Mouse (Mus musculus) heart, postnatal 14 days (tissue): ENCODE results near the gene Baz1b. TPM values are rescaled to one million over a fixed set of nuclear protein-coding genes. Genes with fewer than 3 reads are reported as not detected.

ENCODE experiments used
- DNase-seq, 2 experiments: peaks; one replicate each; pipeline ENCODE4 v3.0.0; 2021 to 2022
- intact Hi-C: fragments of 180-260 bp; cut with DNase I; formaldehyde crosslinking; loops from one replicate; pipeline ENCODE4 v1.15.1; 2025
- long read RNA-seq, 2 experiments: library from polyadenylated mRNA; stranded (forward); transcript quantifications; one replicate each; pipeline ENCODE4 v2.0.0; 2021
- total RNA-seq, 2 experiments: library from RNA; stranded (reverse); gene quantifications; 2 replicates each; pipeline ENCODE4 v1.2.3; 2021

Baz1b gene
- total RNA-seq, result 10 to 100 TPM; 43.1 to 44.9 TPM
- long read RNA-seq, experiment 1, full-length matches to known transcripts, result 2 of 17 reads
- long read RNA-seq, experiment 1, partial matches to known transcripts, result 15 of 17 reads
- long read RNA-seq, experiment 1, other reads (novel, unspliced or antisense), result 0 of 17 reads
- long read RNA-seq, experiment 2, full-length matches to known transcripts, result 1 of 13 reads
- long read RNA-seq, experiment 2, partial matches to known transcripts, result 4 of 13 reads
- long read RNA-seq, experiment 2, other reads (novel, unspliced or antisense), result 8 of 13 reads

GRCm38 (mm10) chr5:135186621-135187348 lies at the start of gene Baz1b:
Gene Baz1b (plus strand): TSS chr5:135187264.
- intact Hi-C loops, result loop anchor here (5.0 kb wide), 1 partner anchor 39 kb away; the partner anchor contains the start of gene Tbl2
- DNase-seq, result peak; percentile 97 to 98

- no peak for DNase-seq
- intact Hi-C loops, result no loop called here
Measured at GRCm38 (mm10) chr5:135139881-135140280, 47.2 kb upstream of the Baz1b start.

- no peak for DNase-seq
- intact Hi-C loops, result no loop called here
Measured at GRCm38 (mm10) chr5:135144469-135144868, 42.6 kb upstream of the Baz1b start.

GRCm38 (mm10) chr5:135145532-135145931 lies 41.5 kb upstream of the Baz1b start:
- no peak for DNase-seq
- intact Hi-C loops, result loop anchor here (5.0 kb wide), 1 partner anchor 42 kb away; the partner anchor contains the start of gene Baz1b

GRCm38 (mm10) chr5:135145955-135146354 lies 41.1 kb upstream of the Baz1b start:
- no peak for DNase-seq
- intact Hi-C loops, result loop anchor here (5.0 kb wide), 1 partner anchor 41 kb away; the partner anchor contains the start of gene Baz1b

- DNase-seq, result no peak
- intact Hi-C loops, result loop anchor here (5.0 kb wide), 1 partner anchor 39 kb away; the partner anchor contains the start of gene Baz1b
Measured at GRCm38 (mm10) chr5:135148715-135149052, 38.4 kb upstream of the Baz1b start.

DNA sequence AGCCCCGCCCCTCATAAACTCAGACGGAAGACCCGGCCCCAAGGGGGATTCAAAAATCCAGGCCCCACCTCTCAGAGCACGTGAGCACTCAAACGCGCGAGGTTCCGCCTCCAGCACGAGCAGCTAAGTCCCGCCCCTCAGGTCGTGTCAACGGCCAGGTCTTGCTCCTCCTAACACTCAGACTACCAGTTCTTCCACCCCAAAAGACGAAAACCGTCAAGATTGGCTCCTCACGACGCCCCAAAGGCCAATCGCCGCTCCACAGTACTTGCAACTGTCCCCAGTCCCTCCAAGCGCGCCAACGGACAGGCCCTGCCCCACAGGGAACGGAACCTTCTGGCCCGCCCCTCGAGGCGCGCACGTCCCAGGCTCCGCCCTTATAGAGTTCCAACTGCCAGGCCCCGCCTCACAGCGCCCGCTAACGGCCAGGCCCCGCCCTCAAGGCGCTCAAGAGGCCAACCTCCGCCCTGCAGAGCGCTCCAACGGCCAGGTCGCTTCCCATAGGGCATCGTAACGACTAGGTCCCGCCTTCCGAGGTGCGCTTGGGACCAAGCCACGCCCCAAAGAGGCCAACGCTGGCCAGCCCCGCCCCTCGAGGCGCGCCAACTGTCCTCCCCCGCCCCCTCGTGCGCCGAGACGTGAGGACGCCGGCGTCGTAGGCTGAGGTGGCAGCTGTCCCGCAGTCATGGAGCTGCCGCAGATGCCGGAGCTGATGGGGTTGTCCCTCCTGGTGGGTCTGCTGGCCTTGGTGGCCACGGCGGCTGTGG lies 37.8 kb upstream of the Baz1b start, which contains the start of gene Tbl2:
Gene Tbl2, plus strand, starts transcription at position 605 of the 767 bp plus-strand sequence.
- intact Hi-C loops, result loop anchor here (5.0 kb wide), 1 partner anchor 38 kb away; the partner anchor contains the start of gene Baz1b
- DNase-seq, result peak; percentile 99

GRCm38 (mm10) chr5:135149820-135150178 lies 37.3 kb upstream of the Baz1b start:
- DNase-seq, result no peak
- intact Hi-C loops, result loop anchor here (5.0 kb wide), 1 partner anchor 38 kb away; the partner anchor contains the start of gene Baz1b

DNA sequence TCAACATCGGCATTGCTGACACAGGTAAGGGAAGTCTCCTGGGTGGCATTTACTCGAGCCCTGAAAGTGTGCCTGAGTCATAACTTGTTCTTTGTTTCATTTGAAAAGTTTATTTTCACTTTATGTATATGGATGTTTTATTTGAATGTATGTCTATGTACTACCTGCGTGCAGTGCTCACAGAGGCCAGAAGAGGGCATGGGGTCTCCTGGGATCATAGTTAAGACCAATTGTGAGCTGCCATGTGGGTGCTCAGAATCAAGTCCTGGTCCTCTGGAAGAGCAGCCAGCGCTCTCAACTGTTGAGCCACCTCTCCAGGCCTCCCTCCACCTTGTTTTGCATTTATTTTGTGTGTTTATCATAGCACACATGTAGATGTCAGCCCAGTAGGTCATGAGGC lies 30.6 kb upstream of the Baz1b start:
- DNase-seq, result no peak
- intact Hi-C loops, result no loop called here

- DNase-seq, result peak in 1 of 2 experiments; percentile 29
- intact Hi-C loops, result no loop called here
Measured at GRCm38 (mm10) chr5:135161221-135161620, 25.8 kb upstream of the Baz1b start.

GRCm38 (mm10) chr5:135161650-135162049 lies 25.4 kb upstream of the Baz1b start:
- DNase-seq, result no peak
- intact Hi-C loops, result no loop called here

DNA sequence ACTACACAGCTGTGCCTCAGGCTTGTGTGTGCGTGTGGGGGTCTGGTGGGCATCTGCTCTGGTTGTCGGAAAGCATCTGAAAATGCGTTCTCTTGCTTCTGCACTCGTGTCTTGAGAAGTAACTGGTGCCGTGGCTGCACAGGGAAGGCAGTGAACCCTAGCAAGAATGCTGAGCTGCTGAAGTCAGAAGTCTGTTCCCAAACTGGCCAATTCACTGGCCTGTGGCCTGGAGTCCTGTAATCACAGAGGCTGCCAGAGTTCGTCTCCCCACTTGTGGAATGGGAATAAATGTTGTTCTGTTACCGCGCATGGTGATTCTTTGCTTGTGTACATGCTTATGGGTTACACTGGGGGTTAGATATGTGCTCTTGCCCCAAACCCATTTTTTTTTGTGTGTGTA lies 24.7 kb upstream of the Baz1b start:
- intact Hi-C loops, result no loop called here
- no peak for DNase-seq

DNA sequence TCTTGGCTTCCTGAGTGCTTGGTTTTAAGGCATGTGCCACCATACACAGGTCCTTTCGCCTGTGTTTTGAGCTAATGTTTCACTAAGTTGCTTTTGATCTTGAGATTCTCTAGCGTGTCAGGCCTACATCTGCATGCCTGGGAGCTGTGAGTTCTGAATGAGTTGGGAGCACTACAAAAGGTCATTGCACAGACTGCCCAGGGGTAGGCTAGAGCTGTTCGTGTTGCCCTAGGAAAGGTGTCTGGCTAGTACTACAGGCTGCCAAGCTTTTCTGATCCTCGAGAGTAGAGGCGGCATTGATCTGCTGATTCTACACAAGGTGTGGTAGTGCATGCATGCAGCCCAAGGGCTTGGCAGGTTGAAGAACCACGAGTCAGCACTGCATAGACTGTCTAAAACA lies 24.2 kb upstream of the Baz1b start:
- intact Hi-C loops, result no loop called here
- no peak for DNase-seq

DNA sequence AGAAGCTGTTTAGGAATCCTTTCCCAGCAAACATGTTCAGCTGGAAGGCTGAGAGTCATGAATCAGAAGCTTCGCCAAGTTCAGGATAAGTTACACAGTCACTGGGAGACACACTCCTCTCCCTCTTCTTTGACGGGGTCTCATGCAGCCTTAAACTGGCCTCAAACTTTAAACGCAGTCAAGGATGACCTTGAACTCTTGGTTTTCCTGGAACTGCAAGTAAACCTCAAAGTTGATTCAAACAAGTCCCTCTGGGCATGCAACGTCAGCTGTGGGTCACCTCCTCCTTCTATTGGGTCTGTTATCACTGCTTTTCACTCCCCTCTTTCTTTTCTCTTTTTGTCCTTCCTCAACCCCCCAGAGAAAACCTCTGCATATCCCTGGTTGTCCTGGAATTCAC lies 20.2 kb upstream of the Baz1b start:
- intact Hi-C loops, result loop anchor here (2.0 kb wide), 1 partner anchor 14 kb away; no protein-coding TSS in a partner anchor
- DNase-seq, result no peak

GRCm38 (mm10) chr5:135167469-135167868 lies 19.6 kb upstream of the Baz1b start:
- no peak for DNase-seq
- intact Hi-C loops, result loop anchor here (2.0 kb wide), 1 partner anchor 15 kb away; no protein-coding TSS in a partner anchor

DNA sequence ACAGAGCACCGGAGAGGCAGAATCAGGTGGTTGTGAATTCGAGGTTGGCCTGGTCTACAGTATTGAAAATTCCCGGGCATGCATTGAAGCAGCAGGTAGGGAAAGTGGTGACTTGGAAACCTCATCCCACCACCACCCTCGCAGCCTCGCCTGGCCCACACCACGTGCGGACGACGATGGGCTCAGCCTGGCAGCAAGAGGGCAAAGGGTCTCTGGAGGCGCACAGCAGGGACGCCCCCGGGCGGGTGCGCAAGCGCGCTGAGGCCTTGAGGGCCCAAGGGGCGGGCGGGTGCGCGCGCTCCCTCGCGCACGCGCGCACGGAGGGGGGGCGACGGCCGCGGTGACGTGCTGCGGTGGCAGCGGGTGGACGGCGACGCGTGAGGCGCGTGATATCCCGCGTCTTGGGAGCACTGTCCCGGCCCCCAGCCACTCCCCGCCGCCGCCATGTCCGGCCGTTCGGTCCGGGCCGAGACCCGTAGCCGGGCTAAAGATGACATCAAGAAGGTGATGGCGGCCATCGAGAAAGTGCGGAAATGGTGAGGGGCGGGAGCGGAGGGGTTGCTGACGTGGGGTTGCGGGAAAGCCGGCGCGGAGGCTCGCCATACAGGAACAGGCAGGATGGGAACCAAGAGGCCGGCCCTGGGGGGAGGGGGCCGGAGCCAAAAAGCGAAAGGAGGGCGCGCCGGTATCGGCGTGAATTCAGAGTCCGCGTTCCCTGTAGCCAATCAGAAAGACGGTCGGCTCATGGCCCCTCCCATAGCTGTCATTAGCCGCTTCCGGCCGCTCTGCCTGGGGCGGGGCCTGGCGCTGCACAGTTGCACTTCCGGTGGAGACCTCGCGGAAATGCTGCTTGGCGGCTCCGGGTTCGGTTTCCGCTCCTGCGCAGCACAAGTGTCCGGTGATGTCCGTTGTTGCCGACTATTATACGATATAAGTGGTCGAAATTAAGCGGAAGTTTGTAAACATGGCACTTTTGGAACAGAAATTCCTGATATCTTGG lies 18.7 kb upstream of the Baz1b start, which contains the start of gene Bcl7b:
Gene Bcl7b, plus strand, starts transcription at position 221 of the 1,000 bp plus-strand sequence.
- intact Hi-C loops, result loop anchor here (2.0 kb wide), 1 partner anchor 16 kb away; no protein-coding TSS in a partner anchor
- peak; percentile 96 to 97 for DNase-seq

GRCm38 (mm10) chr5:135169479-135169878 lies 17.6 kb upstream of the Baz1b start:
- no peak for DNase-seq
- intact Hi-C loops, result loop anchor here (2.0 kb wide), 1 partner anchor 15 kb away; no protein-coding TSS in a partner anchor

- DNase-seq, result no peak
- intact Hi-C loops, result no loop called here
Measured at GRCm38 (mm10) chr5:135171688-135172220, 15.3 kb upstream of the Baz1b start.

- DNase-seq, result no peak
- intact Hi-C loops, result no loop called here
Measured at GRCm38 (mm10) chr5:135172986-135173385, 14.1 kb upstream of the Baz1b start.
